Mouse (Mus musculus) gonadal fat pad, adult 2 months (tissue): Measurements from ENCODE around the gene Nat10. TPM values are rescaled to one million over a fixed set of nuclear protein-coding genes. Genes with fewer than 3 reads are reported as not detected.
A peak's percentile ranks its signal among the peaks of the same experiment; 100 is the strongest.

Source experiments
- DNase-seq: peaks from one replicate; pipeline ENCODE4 v3.0.0-alpha.2; 2012; ENCODE audit warnings: low read depth
- polyA plus RNA-seq: library from polyadenylated mRNA; depleted of rRNA; stranded (reverse); fragments of >200 nt; gene quantifications from 2 replicates; pipeline ENCODE4 v1.2.3, GENCODE M21; 2012; rRNA removed

Nat10 gene
- 34.2 and 43.1 TPM in 2 replicates for polyA plus RNA-seq

- DNase-seq: peak; percentile 71
Observed at GRCm38 (mm10) chr2:103760906-103761716, at the start of gene Nat10. Nat10 (minus strand) TSS chr2:103761270.

- DNase-seq: no peak
Observed at GRCm38 (mm10) chr2:103810412-103810811, 49.3 kb upstream of the Nat10 start.

- no peak for DNase-seq
Observed at GRCm38 (mm10) chr2:103808466-103808865, 47.4 kb upstream of the Nat10 start.

GRCm38 (mm10) chr2:103803770-103804530 is 42.9 kb upstream of the Nat10 start:
- no peak for DNase-seq

- DNase-seq: no peak
Observed at GRCm38 (mm10) chr2:103802422-103802821, 41.4 kb upstream of the Nat10 start.

GRCm38 (mm10) chr2:103797491-103798009 is 36.5 kb upstream of the Nat10 start, which contains the start of gene Caprin1:
Caprin1 (minus strand) TSS chr2:103797649.
- peak; percentile 47 for DNase-seq

- DNase-seq: peak; percentile 12
Observed at GRCm38 (mm10) chr2:103796861-103797466, 35.9 kb upstream of the Nat10 start.

GRCm38 (mm10) chr2:103796211-103796860 is 35.3 kb upstream of the Nat10 start:
- no peak for DNase-seq

GRCm38 (mm10) chr2:103795843-103796210 is 34.8 kb upstream of the Nat10 start:
- DNase-seq: peak; percentile 19

GRCm38 (mm10) chr2:103792009-103792408 is 30.9 kb upstream of the Nat10 start:
- DNase-seq: no peak

- DNase-seq: no peak
Observed at GRCm38 (mm10) chr2:103785735-103786134, 24.7 kb upstream of the Nat10 start.

GRCm38 (mm10) chr2:103784621-103785020 is 23.6 kb upstream of the Nat10 start:
- no peak for DNase-seq

- DNase-seq: no peak
Observed at GRCm38 (mm10) chr2:103762492-103762891, 1.4 kb upstream of the Nat10 start.

GRCm38 (mm10) chr2:103761993-103762392 is 923 bp upstream of the Nat10 start:
- DNase-seq: no peak

GRCm38 (mm10) chr2:103760421-103760820 is 649 bp downstream of the Nat10 start:
- DNase-seq: no peak

- DNase-seq: no peak
Observed at GRCm38 (mm10) chr2:103755458-103756085, 5.5 kb downstream of the Nat10 start.

- no peak for DNase-seq
Observed at GRCm38 (mm10) chr2:103754614-103755013, 6.5 kb downstream of the Nat10 start.

- DNase-seq: no peak
Observed at GRCm38 (mm10) chr2:103751771-103752170, 9.3 kb downstream of the Nat10 start.

GRCm38 (mm10) chr2:103749091-103749490 is 12.0 kb downstream of the Nat10 start:
- no peak for DNase-seq

- DNase-seq: no peak
Observed at GRCm38 (mm10) chr2:103747891-103748290, 13.2 kb downstream of the Nat10 start.

GRCm38 (mm10) chr2:103746761-103747160 is 14.3 kb downstream of the Nat10 start:
- DNase-seq: no peak
